Mouse (Mus musculus) kidney, adult 11 months (tissue): Measurements from ENCODE around the gene Slit1.

Source experiments
- DNase-seq: peaks from one replicate; pipeline ENCODE4 v3.0.0; 2022

The Slit1 gene

DNA sequence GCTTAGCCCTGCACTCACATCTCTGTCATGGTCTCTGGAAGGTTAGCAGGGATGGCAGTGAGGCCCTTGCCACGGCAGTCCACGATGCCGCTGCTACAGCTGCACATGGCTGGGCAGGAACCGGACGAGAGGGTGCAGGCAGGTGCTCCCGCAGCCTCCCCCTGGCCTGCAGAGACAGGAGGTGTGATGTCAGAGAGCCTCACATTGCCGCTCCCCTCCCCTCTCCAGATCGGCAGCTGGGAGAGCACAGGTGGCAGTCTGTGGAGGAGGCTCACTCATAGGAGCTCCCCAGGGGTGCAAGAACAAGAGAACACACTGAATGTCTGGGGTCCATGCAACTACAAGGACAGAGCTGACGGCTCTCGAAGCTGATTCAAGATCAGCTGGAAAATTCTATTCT lies 94.1 kb downstream of the Slit1 start:
- DNase-seq: no peak

DNA sequence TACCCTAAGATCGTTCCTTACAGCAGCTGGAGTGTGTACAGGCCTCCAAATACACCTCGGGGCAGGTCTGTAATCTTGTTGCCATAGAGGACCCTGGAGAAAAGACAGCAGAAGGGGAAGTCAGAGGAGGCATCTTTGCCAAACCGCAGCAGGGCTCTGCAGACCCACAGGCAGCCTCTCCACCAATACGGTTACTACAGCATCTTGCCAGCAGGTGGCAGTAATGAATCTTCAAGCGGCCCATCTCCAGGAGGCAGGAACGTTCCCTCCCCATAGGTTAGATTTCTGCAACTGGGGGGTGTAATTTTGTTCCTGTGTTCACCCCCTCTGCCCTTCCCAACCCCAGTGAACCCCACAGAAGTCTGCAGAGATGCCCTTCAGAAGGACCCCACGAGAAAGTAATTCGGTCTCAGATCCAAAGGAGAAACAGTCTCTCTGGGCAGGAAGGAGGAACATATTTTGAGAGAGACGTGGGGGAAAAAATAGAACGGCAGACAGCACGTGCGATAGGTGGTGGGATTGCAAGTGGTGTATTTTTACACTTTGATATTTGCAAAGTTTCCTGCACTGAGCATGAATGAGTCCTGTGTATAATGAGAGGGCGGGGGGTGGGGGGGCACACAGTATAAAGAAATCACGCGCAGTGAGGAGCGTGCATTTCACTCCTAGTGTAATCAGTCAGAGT lies 96.4 kb downstream of the Slit1 start:
- DNase-seq: peak; percentile 32

DNA sequence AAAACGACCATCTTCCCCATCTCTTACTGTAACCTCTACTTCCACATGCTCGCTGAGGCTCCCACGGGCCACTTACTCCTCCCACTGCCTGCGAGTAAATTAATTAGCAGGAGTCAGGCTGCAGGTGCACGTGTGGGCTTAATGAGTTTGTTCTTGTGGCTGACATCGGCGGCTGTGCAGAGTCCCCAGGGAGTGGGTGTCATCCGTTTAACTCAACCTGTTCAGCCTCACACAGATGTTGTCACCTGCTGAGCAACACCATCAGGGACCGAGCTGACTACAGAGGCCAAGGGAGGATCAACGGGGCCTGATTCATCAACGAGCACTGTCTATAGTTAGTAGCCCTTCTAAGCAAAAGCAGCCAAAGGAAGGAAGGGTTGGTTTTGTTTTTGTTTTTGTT lies 100.5 kb downstream of the Slit1 start:
- DNase-seq: no peak

DNA sequence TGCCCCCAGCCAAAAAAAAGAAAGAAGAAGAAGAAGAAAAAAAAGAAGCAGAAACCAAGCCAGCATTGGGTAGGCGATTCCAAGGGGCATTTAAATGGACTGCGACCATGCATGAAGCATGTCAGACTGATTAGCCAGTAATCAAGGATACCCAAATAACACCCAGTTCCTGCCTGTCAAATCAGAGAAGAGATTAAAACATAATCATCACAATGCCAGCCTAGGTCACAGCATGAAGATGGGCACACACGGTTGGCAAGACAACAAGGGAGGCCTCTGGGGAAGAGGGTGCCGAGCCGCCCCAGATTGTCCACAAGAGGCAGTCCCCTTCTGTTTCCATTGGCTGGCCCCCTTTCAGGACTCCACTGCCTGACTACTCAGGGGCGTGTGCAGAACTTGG lies 108.5 kb downstream of the Slit1 start:
- DNase-seq: no peak

DNA sequence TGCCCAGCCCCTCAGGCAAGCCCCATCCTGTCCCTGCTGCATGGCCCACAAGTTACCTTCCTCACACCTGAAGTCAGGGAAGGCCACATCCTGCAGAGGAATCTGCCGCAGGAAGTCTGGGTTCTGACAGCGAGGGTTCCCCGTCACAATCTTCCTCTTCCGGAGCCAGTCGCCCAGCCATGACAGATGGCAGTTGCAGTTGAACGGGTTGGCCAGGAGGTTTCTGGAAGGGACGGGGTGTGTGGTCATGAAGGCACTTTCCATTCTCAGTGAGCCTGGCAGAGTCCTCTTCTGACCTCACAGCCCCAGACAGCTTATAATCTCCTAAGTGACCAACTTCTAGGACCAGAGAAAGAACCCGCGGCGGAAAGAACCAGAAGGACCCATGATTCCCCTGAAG lies 109.4 kb downstream of the Slit1 start:
- no peak for DNase-seq

DNA sequence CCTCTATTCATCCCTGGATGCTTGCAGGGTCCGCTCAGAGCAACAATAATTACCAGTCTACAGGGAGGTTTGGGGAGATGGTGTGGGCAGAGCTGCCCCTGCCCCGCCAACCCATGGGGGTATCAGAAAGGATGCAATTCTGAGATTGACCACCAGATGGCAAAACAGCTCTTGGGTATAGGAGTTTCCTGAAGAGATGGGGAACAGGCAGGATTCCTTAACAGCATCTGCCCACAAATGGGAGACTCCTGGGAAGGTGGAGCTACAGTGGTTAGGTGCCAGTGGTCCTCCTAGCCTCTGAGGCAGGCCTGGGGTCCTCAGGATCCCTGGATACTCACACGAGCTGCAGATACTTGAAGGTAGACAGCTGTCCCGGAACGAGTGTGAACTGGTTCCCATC lies 113.9 kb downstream of the Slit1 start:
- DNase-seq: no peak

DNA sequence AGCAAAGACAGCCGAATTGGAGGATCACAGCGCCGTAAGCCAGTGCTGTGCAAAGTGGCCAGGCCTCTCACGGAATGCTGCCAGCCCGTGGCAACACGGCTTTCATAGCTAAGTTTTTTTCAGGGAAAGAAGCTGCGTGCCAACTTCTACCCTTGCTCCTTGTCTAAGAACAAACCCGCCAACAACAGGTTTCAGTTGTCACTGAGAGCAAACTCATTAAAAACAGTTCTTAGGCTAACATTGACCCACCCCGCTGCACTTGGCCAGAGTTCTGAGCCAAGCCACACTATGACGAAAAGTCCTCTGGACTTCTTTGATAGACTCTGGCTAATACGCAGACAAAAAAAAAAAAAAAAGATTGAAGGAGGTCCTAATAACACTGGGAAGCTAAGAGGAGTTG lies 114.5 kb downstream of the Slit1 start:
- no peak for DNase-seq

DNA sequence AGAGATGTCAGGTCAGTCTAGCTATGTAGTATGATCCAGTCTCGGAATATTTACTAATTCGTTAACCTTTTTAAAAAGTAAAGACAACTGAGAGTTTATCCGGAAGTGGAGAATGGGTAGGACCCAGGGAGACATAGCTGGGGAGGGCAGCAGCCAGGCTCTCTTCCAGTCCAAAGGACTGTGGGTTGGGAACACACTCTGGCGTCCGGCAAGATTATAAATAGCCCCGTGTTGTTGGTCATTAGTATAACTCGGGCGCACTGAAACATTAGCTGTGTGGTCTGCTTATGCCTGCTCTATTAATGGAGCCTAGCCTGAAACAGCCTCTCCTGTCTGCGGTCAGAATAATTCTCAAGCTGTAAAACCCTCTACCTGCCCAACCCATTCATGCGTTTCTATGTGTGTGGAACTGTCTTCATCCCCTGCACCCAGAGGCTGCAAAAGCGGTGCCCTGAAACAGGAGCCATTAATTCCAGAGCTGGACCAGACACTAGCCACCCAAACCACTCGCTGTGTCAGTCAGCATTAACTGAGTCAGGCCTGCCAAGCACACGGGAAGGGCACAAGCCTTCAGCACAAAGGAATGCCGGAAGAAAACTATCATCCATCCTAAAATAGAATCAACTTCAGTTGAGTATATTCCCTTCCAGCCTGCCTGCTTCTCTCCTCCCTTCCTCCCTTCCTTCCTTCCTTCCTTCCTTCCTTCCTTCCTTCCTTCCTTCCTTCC lies 122.9 kb downstream of the Slit1 start:
- DNase-seq: no peak

DNA sequence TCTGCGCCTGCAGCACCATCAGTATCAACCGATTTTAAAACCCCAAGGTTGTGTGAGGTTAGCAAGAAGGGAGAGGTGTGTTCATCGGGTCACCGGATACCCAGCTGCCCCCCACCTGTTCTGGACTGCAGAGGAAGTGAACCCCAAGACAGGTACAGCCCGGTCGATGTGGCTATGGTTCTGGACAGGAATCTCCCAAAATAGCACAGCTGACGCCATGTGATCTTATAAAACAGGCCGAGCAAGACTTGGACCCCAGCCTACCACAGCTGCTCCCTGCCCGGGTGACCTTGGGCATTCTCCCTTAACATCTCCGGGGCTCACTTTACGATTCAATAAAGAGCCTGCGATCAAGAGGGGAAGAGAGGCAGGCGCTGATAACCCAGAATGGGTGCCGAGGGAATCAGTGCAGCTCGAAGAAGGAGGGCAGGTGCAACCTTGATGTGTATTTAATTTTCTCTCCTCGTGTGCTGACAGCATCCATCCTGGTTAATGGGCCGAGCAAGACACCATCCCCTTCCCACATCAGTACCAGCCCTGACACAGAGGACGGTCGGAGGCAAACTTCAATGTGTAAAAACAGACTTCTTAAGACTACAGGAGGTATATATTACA lies 124.6 kb downstream of the Slit1 start:
- DNase-seq: peak; percentile 17

DNA sequence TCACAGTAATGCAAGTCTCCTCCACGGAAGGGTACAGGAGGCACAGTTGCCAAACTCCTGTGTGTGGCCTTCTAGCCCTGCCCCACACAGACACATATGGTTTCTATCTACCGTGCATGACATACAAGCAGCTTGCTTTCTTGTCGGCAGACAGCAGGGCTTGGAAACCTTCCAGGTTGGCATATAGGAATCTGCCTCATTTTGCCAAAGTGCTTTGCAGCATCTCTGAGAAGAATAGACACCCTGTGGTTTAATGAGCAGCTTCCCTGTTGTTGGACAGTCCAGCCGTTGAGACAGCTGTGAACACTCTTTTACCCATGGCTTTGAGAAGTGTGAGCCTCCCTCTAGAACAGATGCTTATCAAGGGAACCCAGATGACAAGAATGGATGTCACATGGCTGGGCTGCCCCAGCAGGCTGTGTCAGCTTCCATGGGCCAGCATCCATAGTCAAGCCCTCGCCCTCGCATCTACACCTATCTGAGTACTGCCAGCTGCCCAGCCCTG lies 125.3 kb downstream of the Slit1 start:
- no peak for DNase-seq

DNA sequence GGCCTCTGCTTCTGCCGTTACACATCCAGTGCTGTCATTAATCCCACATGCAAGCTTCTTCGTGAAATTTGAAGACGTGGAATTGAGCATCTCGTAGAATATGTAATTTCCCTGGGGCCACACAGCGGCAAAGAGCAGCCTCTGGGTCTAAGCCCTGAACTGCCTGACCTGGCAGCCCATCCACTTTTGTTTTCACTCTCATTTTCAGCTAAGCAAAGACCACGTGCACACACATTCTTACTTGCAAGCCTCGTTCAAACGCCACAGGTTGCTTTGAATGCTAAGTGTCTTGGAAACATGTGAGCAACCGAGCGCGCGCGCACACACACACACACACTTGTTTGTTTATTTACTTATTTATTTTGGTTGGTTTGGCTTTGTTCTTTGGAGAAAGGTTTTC lies 126.4 kb downstream of the Slit1 start:
- DNase-seq: no peak

DNA sequence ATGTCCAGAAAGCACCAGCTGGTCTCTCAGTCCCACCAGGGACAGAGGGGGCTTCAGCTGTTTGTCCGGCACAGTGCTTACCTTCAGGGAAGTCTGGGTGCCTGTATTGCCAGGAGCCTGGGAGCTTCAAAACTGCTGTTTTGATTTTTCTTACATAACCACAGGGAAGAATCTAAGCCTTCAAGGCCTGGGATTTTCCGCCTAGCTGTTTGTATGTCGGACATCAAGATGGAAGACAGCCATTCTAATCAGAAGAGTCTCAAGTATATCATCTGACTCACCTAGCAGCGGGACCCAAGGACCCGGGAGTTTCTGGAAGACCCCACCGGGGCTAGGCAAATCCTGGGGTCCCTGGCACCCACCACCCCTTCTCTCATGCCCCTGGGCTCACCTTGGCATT lies 127.2 kb downstream of the Slit1 start:
- DNase-seq: no peak

DNA sequence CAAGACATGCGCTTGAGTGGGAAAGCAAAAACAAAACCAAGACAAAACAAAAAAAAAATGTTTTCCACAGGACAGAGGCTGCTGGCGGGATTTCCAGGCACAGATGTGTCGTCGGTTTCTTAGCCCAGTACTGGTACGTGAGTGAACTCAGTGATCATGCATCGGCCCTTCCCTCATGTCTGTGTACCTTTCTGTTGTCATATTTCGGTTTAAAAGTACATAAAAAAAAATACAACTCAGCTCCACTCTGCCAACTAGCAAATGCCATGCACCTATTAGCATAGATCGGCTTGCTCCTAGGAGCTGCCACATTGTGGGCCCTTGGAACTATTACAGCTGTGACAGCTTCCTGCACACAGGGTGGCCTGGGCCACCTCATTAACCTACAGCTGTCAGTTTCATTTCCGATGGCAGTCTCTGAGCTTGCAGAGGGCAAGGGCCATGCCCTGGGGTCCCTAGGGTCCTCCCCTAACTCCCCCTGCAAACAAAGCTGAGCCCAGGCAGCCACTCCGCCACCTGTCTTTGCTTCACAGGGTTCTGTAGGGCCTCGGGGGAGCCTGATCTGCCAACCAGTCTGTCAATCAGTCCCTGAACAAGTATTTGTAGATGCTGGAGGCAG lies 127.8 kb downstream of the Slit1 start:
- DNase-seq: no peak

DNA sequence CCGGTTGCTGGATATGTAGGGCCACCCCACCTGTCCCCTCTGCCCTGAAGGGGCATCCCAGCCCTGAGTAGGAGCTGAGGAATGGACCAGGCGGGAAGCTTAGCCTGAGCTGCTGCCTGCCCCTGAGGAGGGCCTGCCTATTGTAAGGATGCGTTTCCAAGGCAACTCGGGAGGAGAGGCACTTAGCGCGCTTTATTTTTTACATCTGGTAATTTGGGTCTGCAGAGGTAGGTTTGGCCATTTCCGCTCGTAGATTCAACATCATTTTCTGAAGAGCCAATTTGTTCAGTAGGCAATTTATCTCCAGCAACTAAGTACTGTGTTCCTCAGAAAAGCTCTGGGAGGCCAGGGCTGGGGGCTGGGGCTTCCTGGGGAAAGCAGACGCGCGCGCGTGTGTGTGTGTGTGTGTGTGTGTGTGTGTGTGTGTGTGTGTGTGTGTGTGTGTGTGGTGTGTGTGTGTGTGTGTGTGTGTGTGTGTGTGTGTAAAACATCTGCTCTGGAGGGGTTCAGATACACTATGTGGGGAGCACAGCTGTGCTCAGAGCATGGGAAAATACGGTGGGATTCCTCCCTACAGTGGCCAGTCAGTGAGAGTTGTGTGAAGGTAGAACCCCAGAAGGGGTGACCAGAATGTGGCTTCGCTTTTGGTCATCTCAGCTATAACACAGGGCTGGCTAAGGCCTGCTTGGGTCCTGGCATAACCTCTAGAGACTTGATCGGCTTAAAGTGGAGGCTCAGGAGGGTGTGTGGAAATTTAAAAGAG lies 130.0 kb downstream of the Slit1 start:
- DNase-seq: no peak

DNA sequence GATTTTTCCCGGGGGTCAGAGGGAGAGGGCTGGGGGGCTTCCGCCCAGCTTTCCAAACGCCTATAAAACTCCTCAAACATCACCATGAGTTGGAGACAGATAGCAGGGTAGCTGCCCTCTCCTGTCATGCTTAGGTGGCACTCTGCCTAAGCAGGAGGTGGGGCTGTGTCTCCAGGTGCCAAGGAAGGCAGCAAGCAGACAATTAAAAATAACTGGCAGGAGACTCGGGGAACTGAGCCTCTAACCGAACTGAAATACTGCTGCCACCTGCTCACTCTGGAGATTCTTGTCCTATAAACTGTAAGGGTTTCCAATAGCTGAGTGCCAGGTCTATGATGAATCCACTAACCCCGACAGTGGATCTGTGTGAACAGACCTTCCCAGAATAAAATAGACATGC lies 131.8 kb downstream of the Slit1 start:
- no peak for DNase-seq

DNA sequence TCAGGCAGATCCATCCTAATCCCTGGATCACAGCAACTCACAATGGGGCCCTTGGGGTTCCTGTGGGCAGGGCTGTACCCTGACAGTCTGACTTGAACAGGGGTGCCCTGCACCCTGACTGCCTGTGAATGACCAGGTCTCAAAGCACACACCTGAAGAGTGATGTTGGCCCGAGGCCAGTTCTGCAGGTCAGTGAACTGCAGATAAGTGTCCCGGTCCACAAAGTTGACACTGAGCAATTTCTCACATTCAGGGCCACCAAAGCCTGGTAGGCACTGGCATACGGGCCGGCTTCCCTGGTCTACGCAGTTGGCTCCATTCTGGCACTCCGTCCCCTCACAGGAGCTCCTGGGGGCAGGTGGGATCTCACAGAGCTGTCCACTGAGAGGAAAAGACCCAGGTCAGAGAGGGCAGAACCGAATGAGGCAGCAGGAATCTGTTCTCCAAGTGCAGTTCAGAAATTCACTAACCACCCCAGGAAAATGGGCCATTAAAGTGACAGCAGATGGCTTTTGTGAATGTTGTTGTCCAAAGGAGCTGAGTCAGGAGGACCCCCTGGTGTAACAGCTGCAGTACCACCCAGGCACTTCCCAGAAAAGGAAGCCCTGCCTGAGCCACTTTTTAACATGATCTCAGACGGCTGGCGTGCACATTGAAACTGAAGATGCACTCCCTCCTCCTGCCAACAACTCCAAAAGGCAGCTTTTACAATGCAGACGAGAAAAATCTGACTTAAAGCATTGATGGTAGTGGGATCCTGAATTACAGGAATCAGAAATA lies 137.1 kb downstream of the Slit1 start:
- DNase-seq: no peak

DNA sequence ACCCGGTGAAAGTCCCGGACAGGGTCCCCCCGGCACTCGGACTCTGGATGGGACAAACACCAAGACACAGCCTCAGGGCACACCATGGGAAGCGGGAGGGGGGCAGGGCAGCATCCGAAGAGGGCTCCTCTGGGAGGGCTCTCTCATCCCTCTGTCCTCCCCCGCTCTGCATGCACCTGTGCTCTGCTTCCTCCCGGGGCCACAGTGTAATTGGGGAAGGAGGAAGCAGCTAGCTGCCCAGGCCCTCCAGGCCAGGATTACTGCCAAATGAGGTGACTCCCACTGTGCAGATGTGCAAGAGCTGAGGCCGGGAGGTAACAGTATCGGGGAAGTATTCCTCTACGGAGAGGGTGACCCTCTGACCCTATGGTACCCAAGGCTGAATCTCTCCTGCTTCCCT lies 142.8 kb downstream of the Slit1 start:
- no peak for DNase-seq

DNA sequence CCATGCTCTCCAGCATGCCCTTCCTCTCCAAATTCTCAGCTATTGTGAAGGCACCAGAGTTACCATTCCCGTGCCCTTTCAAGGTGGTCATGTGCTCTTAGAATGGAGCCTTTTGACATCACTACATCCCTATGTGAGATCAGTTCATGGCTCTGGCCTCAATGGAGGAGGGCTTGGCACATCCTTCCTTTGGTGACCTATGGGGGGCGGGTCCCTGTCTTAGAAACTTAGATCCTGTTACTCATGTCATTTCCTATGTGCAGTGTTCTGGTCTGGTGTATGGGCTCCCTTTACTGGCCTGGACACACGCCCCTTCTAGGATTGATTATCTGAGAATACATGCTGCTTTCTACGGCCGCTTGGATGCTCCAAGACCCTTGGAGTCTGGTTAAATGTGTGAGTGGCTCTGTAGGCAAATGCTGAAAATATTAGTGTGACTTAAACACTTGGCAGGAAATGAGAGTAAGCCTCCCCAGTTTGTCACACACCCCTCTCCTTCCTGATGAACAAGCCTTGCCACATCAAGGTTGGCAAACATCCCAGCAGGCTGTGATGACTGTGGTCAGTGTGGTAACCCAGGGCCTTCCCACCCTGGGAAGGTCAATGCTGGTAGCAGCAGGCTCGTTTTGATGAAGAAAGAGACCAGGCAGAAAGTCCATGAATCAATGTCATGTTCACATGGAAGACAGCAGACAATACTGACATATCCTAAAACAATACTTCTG lies 146.1 kb downstream of the Slit1 start:
- DNase-seq: no peak

DNA sequence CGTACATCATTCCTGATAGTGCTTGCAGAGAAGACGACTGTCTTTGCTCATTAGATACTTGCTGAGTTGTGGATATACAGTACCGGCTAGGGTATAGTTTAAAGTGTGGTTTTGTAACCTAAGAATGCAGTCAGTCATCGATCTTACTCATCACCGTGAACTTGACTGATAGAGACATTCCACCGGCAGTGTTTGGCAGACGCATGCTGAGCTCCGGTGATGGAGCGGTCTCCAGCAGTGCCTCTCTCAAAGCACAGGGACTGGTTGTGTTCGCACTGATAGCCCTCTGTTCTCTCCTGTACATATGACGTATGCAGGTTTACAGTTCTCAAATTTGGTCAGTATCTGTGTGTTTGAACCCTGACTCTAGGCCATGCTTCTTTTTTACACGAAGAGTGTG lies 151.7 kb downstream of the Slit1 start:
- DNase-seq: no peak

DNA sequence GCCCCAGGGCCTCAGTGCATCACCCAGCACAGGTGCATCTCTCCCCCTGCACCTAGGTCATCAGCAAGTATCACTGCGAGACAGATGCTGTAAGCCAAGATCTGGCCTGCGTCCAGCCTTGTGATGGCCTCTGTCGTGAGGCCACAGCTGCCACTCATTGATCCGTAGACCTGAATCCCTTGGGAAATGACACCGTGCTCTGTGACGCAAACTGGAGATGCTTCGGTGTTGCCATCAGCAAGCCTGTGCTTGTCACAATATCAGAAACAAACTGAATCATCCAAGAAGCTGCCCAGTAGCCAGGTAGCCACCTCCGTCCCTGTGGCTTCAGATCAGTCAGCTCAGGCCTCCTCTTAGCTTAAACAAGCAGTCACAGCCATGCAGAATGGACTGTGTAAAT lies 153.8 kb downstream of the Slit1 start:
- no peak for DNase-seq

DNA sequence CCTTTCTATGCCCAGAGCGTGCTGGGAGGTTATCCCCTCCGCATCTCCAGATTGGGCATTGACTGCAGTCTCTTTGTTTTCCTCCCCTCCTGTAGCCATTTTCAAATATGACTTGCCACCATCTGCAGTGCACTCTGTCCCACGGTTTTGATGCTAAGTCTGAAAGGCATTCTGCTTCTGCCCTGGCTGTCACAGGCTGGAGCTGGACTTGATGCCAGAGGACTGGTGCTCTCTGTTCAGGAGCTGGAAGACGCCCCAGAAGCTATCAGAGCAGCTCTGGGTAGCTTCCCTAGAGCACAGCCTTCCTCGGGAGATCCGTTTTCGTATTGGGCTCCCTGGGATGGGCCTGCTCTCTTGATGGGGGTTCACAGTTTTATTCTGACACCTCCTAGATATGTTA lies 154.4 kb downstream of the Slit1 start:
- DNase-seq: no peak
